Mouse (Mus musculus) spleen, adult 2 months (tissue): ENCODE measurements around the gene Zfp512.

ENCODE experiments used
- CTCF ChIP-seq: fragments of 200-500 bp; IDR thresholded peaks from 2 replicates; pipeline ENCODE4 v1.5.1; 2011; ENCODE audit warnings: mild to moderate bottlenecking, inconsistent platforms; ENCODE audit not compliant: insufficient read depth, insufficient read length, insufficient replicate concordance; ENCODE audit errors: extremely low read depth
- POLR2A ChIP-seq: fragments of 200-500 bp; IDR thresholded peaks from 2 replicates; pipeline ENCODE4 v1.6.1; 2011; ENCODE audit warnings: low read depth, low read length, inconsistent platforms

DNA sequence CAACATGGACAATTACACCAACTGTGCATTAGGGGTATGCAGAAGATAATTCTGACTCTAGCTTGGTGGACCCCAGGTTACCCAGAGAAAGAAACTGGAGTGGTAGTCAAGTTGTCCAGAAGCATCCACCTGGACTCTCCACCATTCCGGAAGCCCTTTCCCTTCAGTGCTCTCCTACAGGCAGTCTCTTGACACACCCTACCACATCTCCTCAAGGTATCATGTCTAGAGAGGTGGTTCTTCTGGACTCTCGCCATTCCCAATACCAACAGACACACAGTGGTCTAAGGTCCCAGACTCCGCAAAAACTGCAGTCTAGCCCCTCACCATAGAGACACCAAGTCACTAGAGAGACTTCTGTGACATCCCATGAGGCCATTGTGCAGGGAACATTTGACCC is 33.2 kb downstream of the Zfp512 start, which contains the start of gene 4930548H24Rik:
- TF ChIP-seq POLR2A, result no peak
- no peak for TF ChIP-seq CTCF
